Mouse (Mus musculus): ENCODE data around the gene Usp47. TPM values are rescaled to one million over a fixed set of nuclear protein-coding genes. Genes with fewer than 3 reads are reported as not detected.

The Usp47 gene
- 129 TPM for polyA plus RNA-seq (2014; fragmentation: Illumina TruSeq; extraction: RNeasy Lipid Tissue Mini Kit (QIAGEN cat#74804); ENCODE audit: low read depth, low replicate concordance)

GRCm38 (mm10) chr7:112023150-112023600 is at the start of gene Usp47:
Usp47 (plus strand) TSS chr7:112023504.

DNA sequence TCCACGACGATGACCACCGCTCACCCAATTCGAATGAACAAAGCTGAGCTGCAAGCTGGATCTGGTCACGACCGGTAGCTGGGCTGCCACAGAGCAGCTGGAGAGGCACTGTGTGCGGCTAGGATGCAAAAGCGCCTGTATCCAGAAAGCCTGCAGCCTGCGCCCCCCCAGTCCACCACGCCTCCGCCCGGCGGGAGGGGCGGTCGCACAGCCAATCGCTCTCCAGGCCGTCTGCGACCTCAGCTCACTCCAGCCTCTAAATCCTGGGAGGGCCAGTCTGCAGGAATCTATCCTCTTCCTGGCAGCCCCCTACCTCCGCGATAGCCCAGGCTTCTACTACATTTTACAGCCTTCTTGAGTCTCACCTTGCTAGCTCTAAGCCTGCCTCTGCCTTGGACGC is 135.6 kb downstream of the Usp47 start, which contains the start of gene Dkk3:
Gene Dkk3, minus strand, starts transcription at position 116 of the 400 bp plus-strand sequence.

Other genes starting within 250 kb of the Usp47 start
- gene Galnt18, start 243.5 kb upstream of the Usp47 start, polyA plus RNA-seq (2014; fragmentation: Illumina TruSeq; extraction: RNeasy Lipid Tissue Mini Kit (QIAGEN cat#74804); ENCODE audit: low read depth, low replicate concordance) = 2.6 TPM
- gene Dkk3, start 135.6 kb downstream of the Usp47 start, polyA plus RNA-seq (2014; fragmentation: Illumina TruSeq; extraction: RNeasy Lipid Tissue Mini Kit (QIAGEN cat#74804); ENCODE audit: low read depth, low replicate concordance) = 32.1 TPM
- 5.1 TPM for gene Mical2, start 202.4 kb downstream of the Usp47 start, polyA plus RNA-seq (2014; fragmentation: Illumina TruSeq; extraction: RNeasy Lipid Tissue Mini Kit (QIAGEN cat#74804); ENCODE audit: low read depth, low replicate concordance)

Measured in adrenal gland, adult 10 weeks (tissue).